Mouse (Mus musculus): ENCODE data around the gene Abcd1. TPM values are rescaled to one million over a fixed set of nuclear protein-coding genes. Genes with fewer than 3 reads are reported as not detected.
A peak's percentile ranks its signal among the peaks of the same experiment; 100 is the strongest.

Abcd1 gene
- polyA plus RNA-seq, 1 experiment from 2014 or later: 12.3 TPM

DNA sequence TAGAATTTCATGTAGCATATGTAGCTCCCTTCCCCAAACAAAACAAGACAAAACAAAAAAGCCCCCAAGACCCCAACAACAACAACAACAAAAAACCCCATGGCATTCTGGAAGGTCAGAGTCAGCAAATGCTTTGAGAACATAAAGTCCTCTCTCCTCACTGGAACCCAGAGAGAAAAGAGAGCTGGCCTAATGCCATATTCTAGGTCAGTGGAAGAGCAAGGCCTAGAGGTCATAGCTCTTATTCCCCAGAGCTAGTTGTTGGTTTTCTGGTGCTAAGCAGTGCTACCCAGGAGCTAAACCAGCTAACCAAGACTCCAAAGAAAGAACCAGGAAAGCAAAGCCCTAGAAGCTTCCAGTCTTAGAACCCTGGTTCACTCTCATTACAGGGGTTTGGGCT, 69.3 kb downstream of the Abcd1 start:
- no peak for ATAC-seq (replicated peaks; ENCODE audit: low FRiP score, low read depth)
- H3K9ac ChIP-seq (ENCODE audit: low read depth, low read length): peak overlapping the region; percentile 59
- no peak for TF ChIP-seq CTCF (IDR thresholded peaks at IDR 0.05; ENCODE audit: low read depth)
- peak overlapping the region; percentile 67 for H3K4me2 ChIP-seq (ENCODE audit: low read length)
- H3K27ac ChIP-seq: peak overlapping the region; percentile 88
- DNase-seq (ENCODE audit: low spot score): no peak
- no peaks in the 10 kb centered on the region for H3K4me1 ChIP-seq (replicated peaks; ENCODE audit: insufficient read depth, low read length)
- H3K27me3 ChIP-seq (ENCODE audit: insufficient read depth, low read length): no peaks in the 10 kb centered on the region
- peak overlapping the region; percentile 50 for H3K4me3 ChIP-seq (replicated peaks; ENCODE audit: low read depth, low read length)
- H3K36me3 ChIP-seq (ENCODE audit: insufficient read depth, low read length): no peaks in the 10 kb centered on the region
- H3K9me3 ChIP-seq (replicated peaks; ENCODE audit: low read length): no peaks in the 10 kb centered on the region

DNA sequence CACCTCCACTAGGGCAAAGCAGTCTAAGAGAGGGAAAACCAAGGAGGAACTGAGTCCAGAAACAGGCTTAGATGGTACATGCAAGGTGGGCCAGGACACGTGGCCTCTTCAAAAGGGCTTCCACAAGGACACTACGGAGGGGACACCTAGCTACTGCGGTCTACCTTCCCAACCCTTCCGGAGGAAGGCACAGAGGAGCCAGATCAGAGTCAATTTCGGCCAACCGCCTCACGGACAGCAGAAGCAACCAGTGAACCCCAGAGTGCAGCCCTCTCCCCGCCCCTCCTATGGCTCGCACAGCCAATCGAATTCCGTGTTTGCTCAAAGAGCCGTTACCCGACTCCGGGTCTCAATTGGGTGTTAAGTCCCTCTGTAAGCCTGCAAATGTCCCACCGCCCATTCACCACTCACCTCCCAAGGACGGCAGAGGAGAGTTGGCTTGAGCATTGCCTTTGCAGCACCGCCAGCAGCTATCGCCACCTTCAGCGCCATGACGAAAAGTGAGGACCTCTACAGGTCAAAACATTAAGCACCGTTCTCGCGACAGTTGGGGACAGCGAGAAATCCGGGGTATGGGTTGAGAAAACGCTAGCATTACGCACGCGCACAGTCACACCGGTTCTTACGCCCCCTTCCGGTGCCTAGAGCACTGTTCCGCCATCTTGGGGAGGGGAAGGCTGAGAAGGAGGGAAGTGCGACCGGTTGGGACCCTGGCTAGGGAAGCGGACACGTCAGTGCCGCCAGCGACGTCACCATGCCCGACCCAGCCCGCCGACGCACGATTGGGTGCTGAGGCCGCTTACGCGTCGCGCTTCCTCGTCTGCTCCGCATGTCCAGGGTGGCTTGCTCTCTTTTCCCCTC, 70.2 kb downstream of the Abcd1 start, which contains the start of the genes Idh3g and Ssr4:
Gene Idh3g, minus strand, starts transcription at position 534 of the 861 bp plus-strand sequence.
Gene Ssr4, plus strand, starts transcription at position 665 of the 861 bp plus-strand sequence.
- H3K9ac ChIP-seq (ENCODE audit: low read depth, low read length): peak within 1 kb of the TSS; percentile 65
- peak within 1 kb of the TSS; percentile 67 for H3K4me2 ChIP-seq (ENCODE audit: low read length)
- H3K4me3 ChIP-seq (replicated peaks; ENCODE audit: low read depth, low read length): peak within 1 kb of the TSS; percentile 50
- H3K4me1 ChIP-seq (replicated peaks; ENCODE audit: insufficient read depth, low read length): no peaks in the 10 kb centered on the region
- DNase-seq (ENCODE audit: low spot score): peak; percentile 97
- peak within 1 kb of the TSS; percentile 88 for H3K27ac ChIP-seq
- peak; percentile 97 for ATAC-seq (replicated peaks; ENCODE audit: low FRiP score, low read depth)
- WGBS: 24% methylated on average over 52 of the region's 52 CpGs
- H3K36me3 ChIP-seq (ENCODE audit: insufficient read depth, low read length): no peaks in the 10 kb centered on the region
- H3K9me3 ChIP-seq (replicated peaks; ENCODE audit: low read length): no peaks in the 10 kb centered on the region
- H3K27me3 ChIP-seq (ENCODE audit: insufficient read depth, low read length): no peaks in the 10 kb centered on the region
- peak; percentile 62 for TF ChIP-seq CTCF (IDR thresholded peaks at IDR 0.05; ENCODE audit: low read depth)

DNA sequence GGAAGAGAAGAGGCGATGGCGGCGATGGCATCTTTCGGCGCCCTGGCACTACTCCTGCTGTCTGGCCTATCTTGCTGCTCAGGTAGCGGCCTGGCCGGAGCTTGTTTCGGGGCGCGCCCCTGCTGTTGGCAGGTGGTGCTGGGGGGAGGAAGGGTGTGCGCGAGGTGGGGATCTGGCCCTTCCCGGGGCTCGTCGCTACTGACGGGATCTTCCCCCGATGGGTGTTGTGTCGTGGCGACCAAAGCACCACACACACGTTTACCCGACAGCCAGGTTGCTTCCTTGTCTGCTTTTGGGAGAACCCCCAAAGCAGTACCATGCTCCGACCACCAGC, 70.8 kb downstream of the Abcd1 start:
- peak overlapping the region; percentile 60 for H3K4me2 ChIP-seq (ENCODE audit: low read length)
- peak; percentile 23 for ATAC-seq (replicated peaks; ENCODE audit: low FRiP score, low read depth)
- H3K9ac ChIP-seq (ENCODE audit: low read depth, low read length): peak overlapping the region; percentile 65
- no peak for DNase-seq (ENCODE audit: low spot score)
- H3K4me1 ChIP-seq (replicated peaks; ENCODE audit: insufficient read depth, low read length): no peaks in the 10 kb centered on the region
- H3K27ac ChIP-seq: peak overlapping the region; percentile 75
- H3K4me3 ChIP-seq (replicated peaks; ENCODE audit: low read depth, low read length): peak overlapping the region; percentile 50
- TF ChIP-seq CTCF (IDR thresholded peaks at IDR 0.05; ENCODE audit: low read depth): no peak
- no peaks in the 10 kb centered on the region for H3K36me3 ChIP-seq (ENCODE audit: insufficient read depth, low read length)
- WGBS: 27% methylated on average over 22 of the region's 22 CpGs
- H3K9me3 ChIP-seq (replicated peaks; ENCODE audit: low read length): no peaks in the 10 kb centered on the region
- H3K27me3 ChIP-seq (ENCODE audit: insufficient read depth, low read length): no peaks in the 10 kb centered on the region

Other genes starting within 250 kb of the Abcd1 start
- gene Bgn, start 233.0 kb upstream of the Abcd1 start, polyA plus RNA-seq (2015; fragmentation: Nextera tagmentation; extraction: Ambion mirVana): 90.4 and 93.4 TPM in 2 replicates
- 0.11 and 0.22 TPM in 2 replicates for gene Atp2b3, start 213.5 kb upstream of the Abcd1 start, polyA plus RNA-seq (2015; fragmentation: Nextera tagmentation; extraction: Ambion mirVana)
- 23.5 and 25.0 TPM in 2 replicates for gene Dusp9, start 77.2 kb upstream of the Abcd1 start, polyA plus RNA-seq (2015; fragmentation: Nextera tagmentation; extraction: Ambion mirVana)
- 15.7 and 18.7 TPM in 2 replicates for gene Pnck, start 56.5 kb upstream of the Abcd1 start, polyA plus RNA-seq (2015; fragmentation: Nextera tagmentation; extraction: Ambion mirVana)
- 12.0 and 12.2 TPM in 2 replicates for gene Slc6a8, start 43.4 kb upstream of the Abcd1 start, polyA plus RNA-seq (2015; fragmentation: Nextera tagmentation; extraction: Ambion mirVana)
- 285 and 288 TPM in 2 replicates for gene Bcap31, start 422 bp upstream of the Abcd1 start, polyA plus RNA-seq (2015; fragmentation: Nextera tagmentation; extraction: Ambion mirVana)
- 0.14 and 0.15 TPM in 2 replicates for gene Plxnb3, start 40.5 kb downstream of the Abcd1 start, polyA plus RNA-seq (2015; fragmentation: Nextera tagmentation; extraction: Ambion mirVana)
- gene Srpk3, start 57.8 kb downstream of the Abcd1 start, polyA plus RNA-seq (2015; fragmentation: Nextera tagmentation; extraction: Ambion mirVana): 2.4 TPM in 2 replicates
- gene Idh3g, start 70.3 kb downstream of the Abcd1 start, polyA plus RNA-seq (2015; fragmentation: Nextera tagmentation; extraction: Ambion mirVana): 256 and 265 TPM in 2 replicates
- 260 and 283 TPM in 2 replicates for gene Ssr4, start 70.4 kb downstream of the Abcd1 start, polyA plus RNA-seq (2015; fragmentation: Nextera tagmentation; extraction: Ambion mirVana)
- 0.37 and 0.48 TPM in 2 replicates for gene Pdzd4, start 108.4 kb downstream of the Abcd1 start, polyA plus RNA-seq (2015; fragmentation: Nextera tagmentation; extraction: Ambion mirVana)
- gene Avpr2, start 175.5 kb downstream of the Abcd1 start, polyA plus RNA-seq (2015; fragmentation: Nextera tagmentation; extraction: Ambion mirVana): 23.3 and 23.8 TPM in 2 replicates
- gene L1cam, start 179.5 kb downstream of the Abcd1 start, polyA plus RNA-seq (2015; fragmentation: Nextera tagmentation; extraction: Ambion mirVana): 6.6 and 7.2 TPM in 2 replicates
- gene Arhgap4, start 205.3 kb downstream of the Abcd1 start, polyA plus RNA-seq (2015; fragmentation: Nextera tagmentation; extraction: Ambion mirVana): 2.8 and 3.1 TPM in 2 replicates
- 119 TPM in 2 replicates for gene Naa10, start 205.3 kb downstream of the Abcd1 start, polyA plus RNA-seq (2015; fragmentation: Nextera tagmentation; extraction: Ambion mirVana)
- 83.0 and 85.6 TPM in 2 replicates for gene Renbp, start 214.3 kb downstream of the Abcd1 start, polyA plus RNA-seq (2015; fragmentation: Nextera tagmentation; extraction: Ambion mirVana)
- gene Hcfc1, start 249.8 kb downstream of the Abcd1 start, polyA plus RNA-seq (2015; fragmentation: Nextera tagmentation; extraction: Ambion mirVana): 32.1 and 36.1 TPM in 2 replicates

Measured in kidney, postnatal 0 days (tissue).